Mouse (Mus musculus) myocyte (in vitro differentiated cells): Measurements from ENCODE around the gene Ap5s1. TPM values are rescaled to one million over a fixed set of nuclear protein-coding genes. Genes with fewer than 3 reads are reported as not detected.
A peak's percentile ranks its signal among the peaks of the same experiment; 100 is the strongest.

Experiments used
- H3K27me3 ChIP-seq: one replicate; pipeline ENCODE4 v1.6.1; 2011; ENCODE audit not compliant: control insufficient read depth, insufficient read depth, insufficient read length
- H3K36me3 ChIP-seq: one replicate; pipeline ENCODE4 v1.6.1; 2011; ENCODE audit not compliant: control insufficient read depth, insufficient read depth
- H3K4me2 ChIP-seq: one replicate; pipeline ENCODE4 v1.6.1; 2011; ENCODE audit warnings: low read depth, control low read depth
- H3K4me3 ChIP-seq: one replicate; pipeline ENCODE4 v1.5.1; 2011; ENCODE audit warnings: mild to moderate bottlenecking, control low read depth, moderate library complexity
- H3K79me2 ChIP-seq: one replicate; pipeline ENCODE4 v1.6.1; 2011; ENCODE audit not compliant: control insufficient read depth, insufficient read depth
- H3ac ChIP-seq: one replicate; pipeline ENCODE4 v1.6.1; 2011; ENCODE audit not compliant: control insufficient read depth, insufficient read length
- CEBPB ChIP-seq: IDR thresholded peaks from 2 replicates; pipeline ENCODE4 v1.6.1; 2011; ENCODE audit warnings: mild to moderate bottlenecking, moderate library complexity; ENCODE audit not compliant: poor library complexity, insufficient read depth, severe bottlenecking
- E2F4 ChIP-seq: IDR thresholded peaks from one replicate; pipeline ENCODE4 v1.6.1; 2011; ENCODE audit warnings: mild to moderate bottlenecking, control low read depth, moderate library complexity; ENCODE audit not compliant: insufficient read depth
- MAX ChIP-seq: IDR thresholded peaks from one replicate; pipeline ENCODE4 v1.6.1; 2011; ENCODE audit warnings: low read depth, mild to moderate bottlenecking, control low read depth
- MYOD1 ChIP-seq, 3 experiments: IDR thresholded peaks; one replicate each; pipeline ENCODE4 v1.6.1; 2011; ENCODE audit warnings: control low read depth in 2 of 3, low read depth in 2 of 3, mild to moderate bottlenecking in 2 of 3, moderate library complexity in 1 of 3; ENCODE audit not compliant: insufficient read length in 2 of 3, control insufficient read depth in 1 of 3
- MYOG ChIP-seq, 3 experiments: IDR thresholded peaks; one replicate each; pipeline ENCODE4 v1.6.1; 2011; ENCODE audit warnings: control low read depth in 2 of 3, low read depth in 2 of 3, mild to moderate bottlenecking in 2 of 3; ENCODE audit not compliant: insufficient read length in 2 of 3, control insufficient read depth in 1 of 3, insufficient read depth in 1 of 3
- POLR2A ChIP-seq: IDR thresholded peaks from one replicate; pipeline ENCODE4 v1.6.1; 2011; ENCODE audit warnings: low read depth, mild to moderate bottlenecking, control low read depth, moderate library complexity; ENCODE audit not compliant: insufficient read length
- POLR2AphosphoS2 ChIP-seq: IDR thresholded peaks from one replicate; pipeline ENCODE4 v1.6.1; 2011; ENCODE audit warnings: low read depth, control low read depth; ENCODE audit not compliant: insufficient read length
- REST ChIP-seq: IDR thresholded peaks from one replicate; pipeline ENCODE4 v1.6.1; 2011; ENCODE audit warnings: mild to moderate bottlenecking, control low read depth, moderate library complexity; ENCODE audit not compliant: insufficient read depth, insufficient read length
- SRF ChIP-seq: IDR thresholded peaks from one replicate; pipeline ENCODE4 v1.6.1; 2011; ENCODE audit warnings: low read depth; ENCODE audit not compliant: control insufficient read depth, insufficient read length
- TCF12 ChIP-seq: IDR thresholded peaks from one replicate; pipeline ENCODE4 v1.6.1; 2011; ENCODE audit warnings: mild to moderate bottlenecking, control low read depth; ENCODE audit not compliant: poor library complexity, insufficient read depth, severe bottlenecking
- TCF3 ChIP-seq: IDR thresholded peaks from one replicate; pipeline ENCODE4 v1.6.1; 2011; ENCODE audit warnings: low read depth, control low read depth; ENCODE audit not compliant: insufficient read length
- USF1 ChIP-seq: IDR thresholded peaks from one replicate; pipeline ENCODE4 v1.6.1; 2011; ENCODE audit warnings: low read depth, mild to moderate bottlenecking, control low read depth, moderate library complexity
- polyA plus RNA-seq: library from polyadenylated mRNA; unstranded; fragments of >200 nt; fragmentation: generic; extraction: Trizol; gene quantifications from one replicate; pipeline ENCODE4 v1.2.1, GENCODE M21; 2012; ENCODE audit warnings: missing spikeins

Ap5s1 gene
- polyA plus RNA-seq, 1 experiment = 33.6 TPM

- Histone ChIP-seq H3K36me3 (no peaks in the 10 kb centered on the region), H3ac (peak overlapping the region; percentile 34), H3K79me2 (peaks cover 37% of the 10 kb centered on the region), H3K4me3 (peak overlapping the region; percentile 52), H3K4me2 (peak overlapping the region; percentile 81), H3K27me3 (no peaks in the 10 kb centered on the region)
- TF ChIP-seq E2F4 (no peak), POLR2A (no peak), REST (no peak), TCF3 (no peak), MYOG (IDR thresholded peaks at IDR 0.05; ENCODE audit: control insufficient read depth in 1 of 3, insufficient read depth in 1 of 3, insufficient read length in 2 of 3, low read depth in 2 of 3) (no peak), SRF (no peak), MYOD1 (IDR thresholded peaks at IDR 0.05; ENCODE audit: control insufficient read depth in 1 of 3, insufficient read length in 2 of 3, low read depth in 2 of 3) (no peak), POLR2AphosphoS2 (no peak), CEBPB (no peak), USF1 (no peak), MAX (no peak)
These were observed 54.8 kb downstream of the Ap5s1 start for GRCm38 (mm10) chr2:131261481-131262212.

DNA sequence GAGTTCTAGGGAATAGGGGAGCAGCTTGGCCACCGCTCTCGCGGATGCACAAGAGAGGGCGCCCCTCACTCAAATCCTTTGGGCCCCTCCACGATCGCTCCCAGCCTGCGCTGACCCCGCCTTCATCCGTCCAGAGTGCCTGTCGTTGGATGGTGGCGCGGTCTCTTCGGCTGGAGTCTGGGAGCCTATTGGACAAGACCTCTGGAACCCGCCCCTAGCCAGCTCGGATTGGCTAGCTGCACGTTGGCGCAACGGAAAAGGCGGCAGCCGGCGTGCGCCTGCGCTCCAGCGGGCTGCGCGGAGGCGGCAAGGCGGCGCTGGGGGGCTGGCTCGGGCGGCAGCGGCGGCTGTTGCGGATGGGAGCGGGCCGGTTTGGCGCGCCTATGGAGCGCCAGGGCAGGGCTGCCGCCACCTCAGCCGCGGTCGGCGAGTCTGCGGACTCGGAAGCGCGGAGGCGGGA is 55.4 kb downstream of the Ap5s1 start, which contains the start of gene Pank2:
Gene Pank2, plus strand, starts transcription at position 283 of the 460 bp plus-strand sequence.
- Histone ChIP-seq H3K27me3 (no peaks in the 10 kb centered on the region), H3K79me2 (peaks cover 43% of the 10 kb centered on the region), H3K36me3 (no peaks in the 10 kb centered on the region), H3K4me3 (peak within 1 kb of the TSS; percentile 52), H3K4me2 (peak within 1 kb of the TSS; percentile 81), H3ac (peak within 1 kb of the TSS; percentile 34)
- TF ChIP-seq MYOD1 (IDR thresholded peaks at IDR 0.05; ENCODE audit: control insufficient read depth in 1 of 3, insufficient read length in 2 of 3, low read depth in 2 of 3) = peak in 1 of 3 experiments; percentile 54
- no peak for TF ChIP-seq CEBPB
- no peak for TF ChIP-seq USF1
- TF ChIP-seq SRF = peak; percentile 45
- TF ChIP-seq POLR2AphosphoS2 = peak; percentile 86
- no peak for TF ChIP-seq TCF12
- peak; percentile 93 for TF ChIP-seq POLR2A
- TF ChIP-seq E2F4 = peak; percentile 29
- TF ChIP-seq MYOG (IDR thresholded peaks at IDR 0.05; ENCODE audit: control insufficient read depth in 1 of 3, insufficient read depth in 1 of 3, insufficient read length in 2 of 3, low read depth in 2 of 3) = peak in 2 of 3 experiments; percentile 23 to 42
- no peak for TF ChIP-seq REST

Other genes starting within 250 kb of the Ap5s1 start
- gene Gfra4, start 164.0 kb upstream of the Ap5s1 start, polyA plus RNA-seq = 2.2 TPM
- 0.02 TPM for gene Adam33, start 143.3 kb upstream of the Ap5s1 start, polyA plus RNA-seq
- gene Siglec1, start 120.3 kb upstream of the Ap5s1 start, polyA plus RNA-seq = not detected
- gene Hspa12b, start 79.8 kb upstream of the Ap5s1 start, polyA plus RNA-seq = 3.3 TPM
- not detected for gene Gm11037, start 73.6 kb upstream of the Ap5s1 start, polyA plus RNA-seq
- 75.2 TPM for gene 1700037H04Rik, start 47.0 kb upstream of the Ap5s1 start, polyA plus RNA-seq
- 130 TPM for gene Cenpb, start 27.0 kb upstream of the Ap5s1 start, polyA plus RNA-seq
- gene Cdc25b, start 20.1 kb upstream of the Ap5s1 start, polyA plus RNA-seq = 58.4 TPM
- 9.4 TPM for gene Spef1, start 19.8 kb upstream of the Ap5s1 start, polyA plus RNA-seq
- gene Mavs, start 27.0 kb downstream of the Ap5s1 start, polyA plus RNA-seq = 16.6 TPM
- gene Pank2, start 55.4 kb downstream of the Ap5s1 start, polyA plus RNA-seq = 26.2 TPM
- 3.0 TPM for gene Rnf24, start 145.8 kb downstream of the Ap5s1 start, polyA plus RNA-seq